Mouse (Mus musculus) B cell, adult 2 months (primary cell): ENCODE results near the gene Slc36a3.
"Not testable (repeated sequence)": the region's sequence is repeated elsewhere in the genome, so short reads cannot be mapped to it uniquely, and the experiment has no call there.

Source experiments
- DNase-seq, 2 experiments: peaks; one replicate each; pipeline ENCODE4 v3.0.0; 2022

Gene Slc36a3

DNA sequence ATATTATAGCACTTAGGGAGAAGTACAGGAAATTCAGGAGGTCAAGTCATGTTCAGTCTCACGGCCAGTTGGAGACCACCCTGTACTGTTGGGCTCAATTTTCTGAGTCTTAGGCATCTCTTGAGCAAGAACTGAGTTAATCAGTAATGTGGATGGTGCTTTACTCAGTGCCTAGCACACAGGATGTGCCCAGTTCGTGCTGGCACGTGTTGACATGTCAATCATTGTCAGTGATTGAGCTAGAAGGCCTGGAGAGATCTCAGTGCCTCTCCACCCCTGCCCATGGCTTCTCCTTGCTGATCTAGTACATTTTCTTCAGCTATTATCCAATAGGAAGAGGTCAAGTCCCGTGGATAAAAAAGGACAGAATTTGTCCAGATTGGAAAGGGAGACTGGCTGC, 46.1 kb downstream of the Slc36a3 start:
- no peak for DNase-seq

DNA sequence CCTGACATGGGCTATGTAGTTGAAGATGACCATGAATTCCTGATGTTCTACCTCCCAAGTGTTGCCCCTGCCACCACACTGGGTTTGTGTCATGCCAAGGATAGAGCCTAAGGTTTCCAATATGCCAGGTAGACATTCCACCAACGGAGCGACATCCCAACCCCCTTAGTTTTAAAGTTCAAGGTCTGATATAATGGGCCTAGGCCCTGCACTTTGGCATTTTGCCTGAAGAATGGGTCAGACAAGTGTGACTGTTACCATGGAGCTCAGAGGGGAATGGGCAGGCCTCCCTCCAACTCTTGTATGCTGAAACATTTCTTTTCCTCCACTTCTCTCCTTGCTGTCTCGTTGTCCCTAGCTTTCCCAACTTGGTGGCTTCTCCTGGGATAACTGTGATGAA, 48.3 kb downstream of the Slc36a3 start:
- no peak for DNase-seq

DNA sequence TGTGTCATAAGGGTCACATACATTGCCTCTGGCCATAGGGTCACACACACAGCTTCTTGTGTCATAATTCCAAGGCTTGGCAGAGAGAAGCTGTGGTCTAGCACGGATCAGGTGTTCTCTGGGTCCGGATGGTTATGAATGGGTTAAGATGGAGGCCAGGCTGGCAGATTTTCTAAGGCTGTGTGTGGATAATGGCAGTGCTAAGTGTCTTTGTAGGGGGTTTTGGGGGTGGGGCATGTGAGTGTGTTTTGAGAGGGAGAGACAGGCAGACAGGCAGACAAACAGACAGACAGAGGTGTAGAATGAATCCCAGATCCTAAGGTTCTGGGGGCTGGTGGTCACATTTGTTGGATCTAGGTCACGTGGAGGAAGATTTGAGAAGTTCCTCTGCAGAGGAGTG, 49.5 kb downstream of the Slc36a3 start:
- no peak for DNase-seq

DNA sequence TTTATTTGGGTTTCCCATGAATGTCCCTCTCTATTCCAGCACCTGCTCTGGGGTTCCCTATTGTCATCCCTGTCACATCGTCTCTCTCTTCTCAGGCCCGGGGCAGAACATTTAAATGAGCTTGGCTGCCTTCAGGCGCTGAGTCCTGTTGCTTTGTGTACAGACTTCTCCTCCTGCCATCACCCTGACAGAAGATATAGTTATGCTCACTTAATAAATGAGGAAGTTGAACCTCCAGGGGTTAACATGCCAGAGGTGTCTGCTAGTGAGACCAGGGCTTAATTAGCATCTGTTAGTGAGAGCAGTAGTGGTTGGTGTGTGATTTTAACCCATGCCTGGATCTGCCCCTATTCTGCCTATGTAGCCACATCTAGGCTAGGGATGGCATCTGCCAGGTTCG, 51.6 kb downstream of the Slc36a3 start:
- peak; percentile 61 to 65 for DNase-seq

DNA sequence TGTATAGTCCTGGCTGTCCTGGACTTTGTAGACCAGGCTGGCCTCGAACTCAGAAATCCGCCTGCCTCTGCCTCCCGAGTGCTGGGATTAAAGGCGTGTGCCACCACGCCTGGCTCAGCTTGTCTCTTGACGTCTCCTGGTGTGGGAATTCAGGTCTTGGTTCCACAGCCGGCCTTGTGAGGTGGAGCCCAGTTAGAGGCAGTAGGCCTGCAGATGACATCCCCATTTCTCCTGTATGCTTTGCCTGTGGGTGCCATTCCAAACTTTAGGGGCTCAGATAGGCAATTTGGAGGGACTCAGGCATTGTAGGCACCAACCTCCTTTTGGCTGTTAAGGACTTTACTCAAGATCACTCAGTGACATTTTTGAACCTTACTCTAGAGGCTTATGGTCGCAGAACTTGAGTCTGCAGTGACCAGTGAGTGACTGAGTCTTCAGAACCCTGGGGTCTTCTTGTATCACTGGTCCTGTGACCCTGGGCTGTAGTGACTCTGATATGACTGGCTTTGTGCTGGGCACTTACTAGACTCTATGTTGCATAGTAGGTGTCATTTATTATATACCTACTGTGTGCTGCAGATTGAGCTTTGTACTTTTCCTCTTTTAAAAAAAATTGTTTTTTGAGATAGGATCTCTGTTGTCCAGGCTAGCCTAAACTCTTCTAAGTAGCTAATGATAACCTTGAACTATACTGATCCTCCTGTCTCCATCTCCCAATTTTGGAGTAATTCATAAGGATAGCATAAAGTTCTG, 52.3 kb downstream of the Slc36a3 start:
- DNase-seq: no peak

DNA sequence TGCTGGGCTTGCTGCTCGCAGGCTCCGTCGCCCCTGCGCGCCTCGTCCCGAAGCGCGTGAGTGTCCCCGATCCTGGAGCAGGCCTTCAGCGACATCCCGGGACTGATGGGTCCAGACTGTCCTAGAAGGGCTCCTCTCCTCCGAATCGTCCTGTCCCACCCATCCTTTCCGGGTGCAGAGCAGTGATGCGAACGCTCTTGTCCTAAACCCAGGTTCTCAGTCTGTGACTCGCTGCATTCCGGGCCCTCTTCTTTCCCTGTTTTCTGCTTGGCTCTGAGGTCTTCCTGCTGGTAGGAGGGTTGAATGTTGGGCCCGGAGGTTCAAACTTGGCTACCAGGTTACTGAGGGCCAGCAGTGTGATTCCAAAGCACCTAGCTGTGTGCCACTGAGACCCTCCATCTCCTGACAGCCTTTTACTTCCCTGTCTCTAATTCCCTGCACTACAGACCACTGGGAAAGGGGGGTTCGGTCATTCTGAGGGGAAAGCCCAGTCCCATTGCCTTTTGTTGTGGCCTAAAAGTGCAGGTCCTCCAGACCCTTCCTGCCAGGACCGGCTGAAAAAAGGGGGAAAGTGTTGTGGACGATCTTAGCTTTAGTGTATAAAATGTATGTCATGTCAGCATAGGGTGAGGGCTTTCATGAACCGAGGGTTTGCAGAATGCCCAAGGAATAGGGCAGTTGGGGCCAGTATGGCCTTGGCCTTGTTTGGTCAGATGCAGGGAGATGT, 53.2 kb downstream of the Slc36a3 start:
- DNase-seq: no peak

DNA sequence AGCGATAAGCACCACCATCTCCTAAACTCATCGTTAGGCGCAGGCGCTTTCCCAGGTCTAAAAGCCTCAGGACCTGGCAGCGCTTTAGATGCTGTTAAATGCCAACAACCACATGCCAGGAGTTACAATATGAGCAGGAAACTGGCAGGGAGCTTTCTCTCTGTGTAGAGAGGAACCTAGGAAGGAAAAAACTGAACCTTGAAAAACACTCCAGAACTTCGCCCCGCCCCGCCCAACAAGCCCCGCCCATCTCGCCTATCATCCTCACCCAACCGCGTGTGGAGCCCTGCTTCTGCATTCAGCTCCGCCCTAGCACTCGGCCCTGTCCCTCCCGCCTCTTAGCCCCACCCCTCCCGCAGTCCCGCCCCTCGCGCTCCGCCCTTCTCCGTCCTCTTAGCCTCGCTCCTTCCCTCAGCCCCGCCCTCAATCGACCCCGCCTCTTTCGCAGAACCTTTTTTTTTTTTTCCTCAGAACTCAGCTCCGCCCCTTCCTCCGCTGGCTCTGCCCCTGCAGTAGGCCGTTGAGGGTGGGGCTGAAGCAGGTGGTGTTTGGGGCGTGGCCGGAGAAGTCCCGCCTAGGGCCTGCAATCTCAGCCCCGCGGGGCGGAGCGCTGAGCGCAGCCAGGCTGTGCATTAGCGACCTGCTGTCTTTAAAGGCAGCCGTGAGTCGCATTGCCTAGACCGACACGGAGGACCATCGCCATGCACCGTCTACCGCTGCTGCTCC, 53.9 kb downstream of the Slc36a3 start, which contains the start of gene Gm2a:
Gene Gm2a, plus strand, starts transcription at position 653 of the 726 bp plus-strand sequence.
- peak; percentile 98 for DNase-seq

DNA sequence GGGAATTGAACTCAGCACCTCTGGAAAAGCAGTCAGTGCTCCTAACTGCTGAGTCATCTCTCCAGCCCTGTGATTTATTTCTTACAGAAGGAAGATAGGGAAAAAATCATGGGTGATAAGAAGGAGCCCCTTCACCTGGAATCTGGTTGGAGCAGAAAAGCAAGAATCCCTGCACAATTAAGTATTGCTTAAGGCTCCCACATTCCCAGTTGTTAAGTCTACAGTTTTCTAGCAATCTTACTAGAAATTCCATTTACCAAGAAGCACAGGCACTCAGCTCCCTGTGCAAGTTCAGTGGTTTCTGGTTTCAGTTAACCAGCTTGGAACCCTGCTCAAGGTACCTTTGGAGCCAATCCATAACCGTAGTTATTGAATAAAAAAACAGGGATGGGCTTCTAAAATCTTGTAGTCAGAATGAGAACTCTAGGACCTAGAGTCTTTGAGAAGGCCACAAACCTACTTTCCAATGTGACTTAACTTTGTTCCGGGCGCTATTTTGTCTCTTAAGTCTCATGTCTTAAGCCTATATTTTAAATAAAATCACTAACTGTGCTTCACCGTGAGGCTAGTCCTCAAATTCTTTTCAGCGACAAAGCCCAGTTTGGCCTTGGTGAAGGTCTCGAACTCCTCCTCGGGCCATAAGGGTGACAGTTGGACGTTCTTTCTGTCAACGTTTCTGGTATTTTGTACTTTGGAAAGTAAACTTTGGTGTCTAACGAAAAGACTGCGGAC, 54.6 kb downstream of the Slc36a3 start:
- DNase-seq: no peak

DNA sequence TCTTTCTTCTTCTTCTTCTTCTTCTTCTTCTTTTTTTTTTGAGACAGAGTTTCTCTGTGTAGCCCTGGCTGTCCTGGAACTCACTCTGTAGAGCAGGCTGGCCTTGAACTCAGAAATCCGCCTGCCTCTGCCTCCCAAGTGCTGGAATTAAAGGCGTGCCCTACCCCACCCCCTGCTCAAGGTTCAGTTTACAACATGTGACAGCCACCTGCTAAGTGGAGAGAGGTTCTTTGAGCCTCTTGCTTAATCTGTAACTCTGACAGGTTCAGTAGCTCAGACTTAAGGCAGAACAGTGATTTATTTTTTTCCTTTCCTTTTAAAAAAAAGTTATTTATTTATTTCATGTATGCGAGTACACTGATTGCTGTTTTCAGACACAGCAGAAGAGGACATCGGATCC, 55.2 kb downstream of the Slc36a3 start:
- not testable (repeated sequence) for DNase-seq

DNA sequence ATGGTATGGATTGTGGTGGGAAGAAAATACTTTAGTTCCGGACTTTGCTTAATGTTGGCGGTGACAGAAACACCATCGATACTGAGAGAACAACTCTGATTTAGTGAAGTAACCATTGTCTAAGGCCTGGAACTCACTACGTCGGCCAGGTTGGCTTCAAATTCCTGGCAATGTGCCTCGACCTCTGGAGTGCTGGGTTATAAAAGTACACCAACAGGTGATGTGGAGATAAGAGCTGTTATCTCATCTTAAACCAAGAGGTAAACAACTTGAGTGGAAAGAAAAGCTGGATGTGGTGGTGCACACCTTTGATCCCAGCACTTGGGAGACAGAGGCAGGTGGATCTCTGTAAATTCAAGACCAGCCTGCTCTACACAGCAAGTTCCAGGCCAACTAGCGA, 58.4 kb downstream of the Slc36a3 start:
- no peak for DNase-seq

DNA sequence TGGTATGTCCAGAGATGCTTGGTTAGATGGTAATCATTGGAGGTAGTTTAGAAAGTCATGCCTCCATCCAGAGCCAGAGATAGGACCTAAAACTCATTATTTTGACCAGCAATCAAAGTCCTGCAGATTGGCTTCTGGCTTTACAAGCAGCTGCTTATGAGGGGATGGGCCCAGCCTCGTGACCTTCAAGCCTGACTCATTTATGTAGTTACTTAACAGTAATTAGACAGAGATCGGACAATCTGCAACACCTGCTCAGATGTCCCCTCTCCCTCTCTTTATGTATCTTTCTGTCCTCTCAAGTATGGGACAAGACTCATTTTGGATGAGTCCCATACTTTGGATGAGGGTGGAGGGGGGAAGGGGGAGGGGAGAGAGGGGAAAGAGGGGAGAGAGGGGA, 61.6 kb downstream of the Slc36a3 start:
- no peak for DNase-seq

DNA sequence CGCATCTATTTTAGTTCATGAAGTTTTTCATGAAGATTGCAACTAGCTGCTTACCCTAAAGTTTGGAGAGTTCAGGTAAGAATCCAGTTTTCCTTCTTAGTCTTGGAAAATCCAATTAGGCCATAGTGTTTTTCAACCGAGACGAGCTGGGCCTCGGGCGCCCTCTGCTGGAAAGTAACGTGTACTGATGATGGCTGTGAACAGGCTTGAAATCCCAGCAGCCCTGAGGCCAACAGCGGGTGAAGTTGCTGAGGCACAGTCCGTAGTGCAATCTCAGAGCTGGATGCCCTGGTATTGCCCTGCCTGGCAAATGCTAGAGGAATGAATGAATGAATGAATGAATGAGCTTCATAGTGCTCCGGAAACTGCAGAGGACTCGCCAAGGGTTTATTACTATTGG, 64.5 kb downstream of the Slc36a3 start:
- DNase-seq: peak; percentile 73 to 75

DNA sequence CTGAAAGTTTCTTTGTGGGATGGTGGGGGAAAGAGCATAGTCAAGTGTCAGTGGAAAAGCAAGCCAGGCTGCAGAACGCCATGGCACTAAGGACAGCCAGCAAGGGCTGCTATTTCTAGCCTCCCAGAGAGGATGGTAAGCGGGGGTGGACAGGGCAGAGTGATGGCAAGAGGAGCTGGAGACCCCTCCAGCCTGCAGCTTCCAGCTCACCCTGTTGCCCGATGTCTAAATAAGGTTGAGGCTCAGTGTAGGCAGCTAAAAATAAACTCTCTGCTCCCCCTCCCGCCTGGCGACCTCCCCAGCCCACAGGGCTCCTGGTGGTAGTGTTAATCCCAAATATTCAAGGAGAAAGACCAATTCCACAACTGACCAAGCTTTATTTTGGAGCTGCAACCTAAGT, 66.1 kb downstream of the Slc36a3 start:
- no peak for DNase-seq

DNA sequence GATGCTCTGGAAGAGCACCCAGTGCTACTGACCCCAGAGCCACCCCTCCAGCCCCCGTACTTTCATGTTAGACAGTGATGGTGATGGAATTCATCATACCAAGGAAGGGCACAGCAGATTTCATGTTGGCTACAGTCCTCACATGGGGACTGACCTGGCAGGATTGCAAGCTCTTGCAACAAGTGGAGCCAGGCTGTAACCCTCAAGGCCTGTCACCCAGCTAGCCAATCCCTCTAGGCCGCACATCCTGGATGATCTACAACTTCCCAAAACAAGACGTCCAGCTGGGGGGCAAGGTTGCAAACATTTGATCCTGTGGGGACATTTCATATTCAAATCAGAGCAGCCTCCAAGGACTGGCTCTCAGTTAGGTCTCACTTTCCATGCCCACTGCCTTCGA, 66.9 kb downstream of the Slc36a3 start:
- DNase-seq: no peak

DNA sequence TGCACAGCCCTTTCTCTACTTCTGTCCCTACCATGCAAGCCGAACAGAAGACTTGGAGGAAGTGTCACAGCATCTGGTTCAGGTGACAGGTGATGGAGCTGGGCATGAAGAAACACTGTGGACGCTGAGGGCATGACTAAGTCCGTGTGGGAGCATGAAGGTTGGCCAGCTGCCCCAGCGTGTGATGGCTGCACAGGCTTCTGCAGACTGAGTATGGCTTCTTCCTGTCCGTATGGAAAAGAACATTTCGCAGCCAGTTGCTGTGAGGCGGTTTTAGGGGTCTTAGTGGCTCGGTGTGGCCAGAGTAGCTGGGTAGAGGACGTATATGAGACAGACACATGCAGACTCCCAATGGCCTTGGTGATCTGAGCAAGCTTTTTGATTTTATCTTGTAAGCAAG, 70.3 kb downstream of the Slc36a3 start:
- no peak for DNase-seq

DNA sequence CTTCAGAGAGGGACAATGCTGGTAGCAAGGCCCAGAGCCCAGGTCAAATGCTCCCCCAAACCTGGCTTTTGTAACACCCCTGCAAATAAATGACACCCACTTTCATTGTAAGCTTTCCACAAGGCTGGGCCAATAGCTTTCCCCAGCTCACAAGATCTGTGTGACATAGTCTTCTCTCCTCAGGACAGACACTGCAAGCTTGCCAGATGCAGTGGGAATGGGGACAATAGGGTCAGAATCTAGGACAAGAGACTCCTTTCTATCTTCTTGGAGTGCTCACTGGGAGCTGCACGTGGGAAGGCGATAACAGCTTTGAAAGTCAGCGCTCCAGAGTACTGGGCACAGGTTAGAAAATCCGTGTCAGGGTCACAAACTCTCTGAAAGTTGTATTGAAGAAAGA, 72.3 kb downstream of the Slc36a3 start:
- DNase-seq: no peak

DNA sequence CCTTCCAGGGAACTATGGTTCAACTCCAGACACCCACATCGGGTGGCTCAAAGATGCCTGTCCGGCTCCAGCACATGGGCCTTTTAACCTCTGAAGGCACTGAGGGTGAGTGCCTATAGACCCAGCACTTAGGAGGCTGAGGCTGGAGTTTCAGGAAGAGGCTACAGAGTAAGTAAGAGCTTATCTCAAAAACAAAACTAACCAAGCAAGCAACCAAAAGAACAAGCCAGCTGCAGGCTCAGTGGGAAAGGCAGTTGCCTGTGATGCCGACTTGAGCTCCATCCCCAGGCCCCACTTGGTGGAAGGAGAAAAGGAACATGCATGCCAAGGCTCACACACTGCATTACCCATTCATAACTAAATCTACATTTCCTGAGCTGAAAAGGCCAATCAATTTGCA, 73.0 kb downstream of the Slc36a3 start:
- DNase-seq: no peak

DNA sequence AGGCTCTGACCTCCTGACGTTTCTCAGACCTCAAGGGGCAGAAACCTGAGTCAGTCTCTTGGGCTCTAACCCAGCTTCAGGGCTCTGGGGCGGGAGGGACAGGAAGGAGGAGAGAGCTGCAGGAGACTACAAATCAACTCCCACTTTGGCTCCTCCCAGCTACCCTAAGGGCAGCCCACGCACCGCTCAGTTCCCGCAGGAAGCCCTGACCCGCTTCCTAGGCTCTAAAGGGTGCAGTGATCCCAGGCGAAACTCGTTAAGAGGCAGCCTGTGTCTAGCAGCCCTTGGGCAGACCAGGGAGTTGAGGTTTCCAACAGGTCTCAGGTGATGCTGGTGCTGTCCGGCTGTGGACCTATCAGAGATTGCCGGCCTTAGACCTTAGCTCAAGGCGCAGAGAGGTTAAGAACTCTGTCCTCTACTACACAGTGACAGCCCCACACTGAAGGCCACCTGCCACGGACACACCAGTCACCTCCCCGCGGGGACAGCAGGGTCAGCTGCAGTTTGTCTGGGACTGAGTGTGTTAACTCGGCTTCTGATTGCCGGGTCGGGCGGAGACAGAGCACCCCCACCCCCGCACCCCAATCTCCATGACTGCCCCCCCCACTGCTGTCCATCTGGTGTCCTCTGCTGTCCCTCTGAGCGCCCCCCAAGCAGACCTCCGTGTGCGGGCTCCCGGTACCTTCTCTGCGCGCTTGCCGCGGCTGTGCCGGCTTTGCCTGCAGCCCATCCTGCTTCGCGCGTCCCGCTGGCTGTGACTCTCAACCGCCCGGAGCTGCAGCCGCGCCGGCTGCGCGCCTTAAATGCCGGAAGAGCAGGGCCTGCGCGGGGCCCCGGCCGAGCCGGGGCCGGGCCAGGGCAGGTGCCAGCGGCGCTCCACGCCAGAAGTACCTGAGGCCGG, 73.9 kb downstream of the Slc36a3 start, which contains the start of gene Ccdc69:
Gene Ccdc69, minus strand, starts transcription at position 801 of the 901 bp plus-strand sequence.
- peak; percentile 72 to 75 for DNase-seq

DNA sequence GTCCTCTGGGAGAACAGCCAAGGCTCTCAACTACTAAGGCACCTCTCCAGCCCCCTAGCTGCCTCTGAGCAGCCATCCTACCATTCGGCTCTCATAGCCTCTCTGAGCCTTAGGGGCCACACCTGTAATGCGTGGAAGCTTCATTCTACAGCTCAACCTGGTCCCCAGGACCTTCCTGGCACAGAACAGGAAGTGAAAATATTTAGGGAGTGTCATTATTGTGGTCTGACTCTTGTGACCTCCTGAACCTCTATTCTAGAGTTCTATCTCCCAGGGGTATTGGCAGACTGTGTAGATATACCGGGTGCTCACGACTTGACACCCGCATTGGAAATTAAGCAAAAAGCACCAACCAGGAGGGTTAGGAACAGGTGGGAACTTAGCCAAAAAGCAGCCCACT, 75.3 kb downstream of the Slc36a3 start:
- peak; percentile 27 to 36 for DNase-seq

DNA sequence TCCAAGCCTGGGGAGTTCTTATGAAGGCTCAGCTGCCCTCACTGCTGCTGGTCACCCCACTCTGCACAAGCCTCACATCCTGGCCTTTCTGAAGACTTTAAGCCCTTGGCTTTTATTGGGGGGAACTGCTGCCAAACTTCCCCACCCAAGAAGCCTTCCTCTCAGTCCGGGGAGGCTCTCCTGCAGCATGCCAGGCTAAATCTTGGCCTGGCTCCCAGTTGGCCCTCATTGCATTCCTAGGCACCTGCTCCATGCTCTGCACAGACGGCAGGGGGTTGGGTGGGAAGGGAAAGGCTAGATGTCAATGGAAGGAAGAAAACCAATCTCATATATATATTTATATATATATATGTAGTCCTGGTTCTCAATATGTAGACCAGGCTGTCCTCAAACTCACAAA, 75.9 kb downstream of the Slc36a3 start:
- no peak for DNase-seq
